Mouse (Mus musculus): ENCODE measurements around the gene Chka.

The Chka gene

DNA sequence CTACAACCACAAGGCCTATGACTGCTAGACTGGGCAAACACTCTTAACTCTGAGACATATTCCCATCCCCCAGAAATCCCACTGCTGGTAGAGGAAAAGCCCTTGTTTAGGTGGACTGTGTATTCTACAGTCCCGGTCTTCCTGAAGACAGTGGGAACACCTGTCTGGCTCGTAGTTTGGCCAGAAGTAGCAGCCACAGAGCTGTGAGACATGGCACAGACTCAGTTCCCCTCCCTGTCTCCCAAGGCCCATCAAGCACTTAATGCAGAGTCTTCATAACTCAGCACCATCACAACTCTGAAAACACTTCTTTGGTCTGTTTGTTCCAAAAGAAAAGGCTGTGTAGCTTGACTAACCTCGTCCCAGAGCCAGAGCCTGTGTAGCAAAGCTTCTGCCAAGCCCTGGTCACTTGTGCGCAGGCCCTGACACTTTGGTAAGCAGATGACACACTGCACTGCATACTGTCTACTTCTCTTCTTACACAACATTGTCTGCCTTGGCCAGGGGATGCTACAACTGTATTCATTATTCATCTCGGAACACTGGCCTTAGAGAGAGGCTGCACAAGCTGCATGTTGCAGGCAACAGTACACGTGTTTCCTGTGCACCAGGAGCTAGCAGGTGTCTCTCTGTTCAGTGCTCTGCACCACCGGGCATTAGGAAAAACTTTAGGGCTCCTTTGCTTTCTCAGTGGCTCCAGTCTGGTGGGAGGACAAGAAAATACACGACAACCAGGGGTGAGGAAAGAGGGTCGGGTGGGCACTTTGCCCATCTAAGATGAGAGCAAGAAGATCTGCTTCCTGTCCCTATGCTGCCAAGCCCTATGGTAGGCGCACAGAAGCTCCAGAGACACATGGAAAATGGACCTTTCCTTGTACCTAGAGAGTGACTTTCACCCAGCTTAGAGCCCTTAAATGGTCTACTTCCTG, 4.6 kb upstream of the Chka start:
- DNase-seq (ENCODE audit: low spot score) = no peak

GRCm38 (mm10) chr19:3847711-3848110, 3.9 kb upstream of the Chka start:
- no peak for DNase-seq (ENCODE audit: low spot score)

GRCm38 (mm10) chr19:3848207-3848808, 3.3 kb upstream of the Chka start:
- DNase-seq (ENCODE audit: low spot score) = no peak

GRCm38 (mm10) chr19:3849251-3849650, 2.3 kb upstream of the Chka start:
- no peak for DNase-seq (ENCODE audit: low spot score)

DNA sequence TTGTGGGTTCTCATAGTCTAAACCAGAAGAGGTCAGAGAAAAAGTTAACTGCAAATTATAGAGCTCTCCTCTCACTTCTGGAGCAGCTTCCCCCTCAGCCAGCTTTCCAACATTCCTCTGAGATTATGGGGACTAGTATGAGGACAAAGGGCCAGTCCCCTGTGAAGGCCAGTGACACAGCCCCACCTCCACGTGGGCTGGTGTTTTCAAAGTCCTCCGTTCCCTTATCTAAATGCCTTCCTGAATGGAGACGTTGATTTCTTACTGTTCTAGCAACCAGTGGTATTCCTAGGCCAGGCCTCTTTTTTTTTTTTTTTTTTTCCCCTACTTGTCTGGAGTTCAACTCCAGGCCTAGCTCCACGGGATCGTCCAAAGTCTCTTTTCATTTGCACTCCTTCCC, 1.5 kb upstream of the Chka start:
- no peak for DNase-seq (ENCODE audit: low spot score)

DNA sequence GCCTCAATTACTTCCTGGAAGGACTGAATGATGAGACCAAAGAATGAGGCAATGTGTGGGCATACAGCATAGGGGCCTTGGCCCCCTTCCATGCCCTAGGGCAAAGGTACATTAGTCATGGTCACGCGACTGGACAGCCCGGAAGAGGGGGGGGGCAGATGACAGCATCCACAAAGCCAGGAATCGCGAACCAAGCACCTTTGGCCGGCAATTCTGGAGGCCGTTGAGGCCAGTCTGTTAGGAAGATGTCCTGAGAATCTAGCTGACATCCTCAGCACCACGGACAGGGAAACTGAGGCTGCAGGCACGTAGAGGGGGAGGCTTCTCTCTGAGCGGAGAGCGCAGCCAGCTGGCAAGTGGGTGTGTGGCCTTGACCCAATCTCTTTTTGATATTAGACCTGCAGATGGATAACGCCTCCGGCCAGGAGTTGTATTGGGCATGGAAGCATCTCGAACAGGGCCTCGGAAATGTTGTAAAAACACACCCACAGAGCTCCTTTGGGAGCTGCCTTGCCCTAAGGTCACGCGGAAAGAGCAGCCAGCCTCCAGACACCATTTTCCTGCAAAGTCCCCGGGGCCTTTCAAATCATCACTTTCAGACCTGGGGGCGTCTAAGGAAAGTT, 615 bp upstream of the Chka start:
- no peak for DNase-seq (ENCODE audit: low spot score)

DNA sequence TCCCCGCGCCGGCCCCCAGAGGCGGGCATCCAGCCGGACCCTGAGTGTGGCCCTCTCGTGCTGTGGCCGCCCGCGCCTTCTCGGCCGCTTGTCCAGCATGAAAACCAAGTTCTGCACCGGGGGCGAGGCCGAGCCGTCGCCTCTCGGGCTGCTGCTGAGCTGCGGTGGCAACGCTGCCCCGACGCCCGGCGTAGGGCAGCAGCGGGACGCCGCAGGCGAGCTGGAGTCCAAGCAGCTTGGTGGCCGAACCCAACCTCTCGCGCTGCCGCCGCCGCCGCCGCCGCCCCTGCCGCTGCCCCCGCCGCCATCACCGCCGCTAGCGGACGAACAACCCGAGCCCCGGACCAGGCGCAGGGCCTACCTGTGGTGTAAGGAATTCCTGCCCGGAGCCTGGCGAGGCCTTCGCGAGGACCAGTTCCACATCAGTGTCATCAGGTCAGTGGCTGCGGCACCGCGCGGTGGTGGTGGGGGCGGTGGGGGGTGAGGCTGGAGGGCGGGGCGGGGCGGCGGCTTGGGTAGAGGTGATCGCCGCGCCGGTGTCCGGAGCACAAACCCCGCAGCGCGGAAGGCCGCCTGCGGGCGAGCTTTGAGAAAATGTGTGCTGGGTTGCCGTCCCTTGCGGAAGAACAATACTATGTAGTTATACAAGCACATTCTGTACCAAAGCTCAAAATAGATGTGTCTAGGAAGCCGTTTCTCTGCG, 557 bp downstream of the Chka start:
- peak; percentile 34 for DNase-seq (ENCODE audit: low spot score)

GRCm38 (mm10) chr19:3853121-3853520, 1.5 kb downstream of the Chka start:
- no peak for DNase-seq (ENCODE audit: low spot score)

GRCm38 (mm10) chr19:3853891-3854290, 2.3 kb downstream of the Chka start:
- no peak for DNase-seq (ENCODE audit: low spot score)

DNA sequence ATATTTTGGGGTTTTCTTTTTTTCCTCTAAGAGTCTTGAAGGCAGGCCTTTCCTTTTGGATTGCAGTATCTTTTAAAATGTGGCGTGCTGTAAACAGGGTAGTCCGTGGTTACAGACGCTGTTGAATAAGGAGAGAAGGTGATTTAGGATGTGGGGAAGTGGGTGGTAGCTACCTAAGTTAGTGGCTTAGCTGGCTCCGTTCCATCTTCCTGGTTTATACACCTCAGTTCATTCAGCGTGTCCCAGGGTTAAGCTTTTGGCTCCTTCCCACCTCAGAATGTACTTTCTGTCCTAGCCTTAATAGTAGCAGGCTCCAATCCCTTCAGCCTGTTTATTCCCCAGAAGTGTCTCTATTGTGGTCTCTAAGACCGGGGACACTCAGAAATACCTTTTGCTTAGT, 3.5 kb downstream of the Chka start:
- no peak for DNase-seq (ENCODE audit: low spot score)

GRCm38 (mm10) chr19:3855601-3856000, 4.0 kb downstream of the Chka start:
- no peak for DNase-seq (ENCODE audit: low spot score)

DNA sequence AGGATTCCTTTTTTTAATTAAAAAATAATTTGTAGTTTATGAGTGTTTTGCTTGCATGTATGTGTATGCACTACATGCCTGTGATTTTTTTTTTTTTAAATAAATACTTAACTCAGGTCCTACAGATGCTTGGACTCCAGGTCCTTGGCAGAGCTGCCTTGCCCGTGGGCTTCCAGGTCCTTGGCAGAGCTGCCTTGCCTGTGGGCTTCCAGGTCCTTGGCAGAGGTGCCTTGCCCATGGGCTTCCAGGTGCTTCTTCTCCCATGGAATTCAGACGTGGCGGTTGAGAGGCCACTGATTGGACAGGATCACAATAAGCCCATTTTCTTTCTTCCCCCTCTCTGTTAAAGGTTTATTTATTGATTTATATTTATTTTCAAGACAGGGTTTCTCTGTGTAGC, 5.6 kb downstream of the Chka start:
- DNase-seq (ENCODE audit: low spot score) = no peak

- DNase-seq (ENCODE audit: low spot score) = no peak
Observed at GRCm38 (mm10) chr19:3862713-3863112, 11.1 kb downstream of the Chka start.

DNA sequence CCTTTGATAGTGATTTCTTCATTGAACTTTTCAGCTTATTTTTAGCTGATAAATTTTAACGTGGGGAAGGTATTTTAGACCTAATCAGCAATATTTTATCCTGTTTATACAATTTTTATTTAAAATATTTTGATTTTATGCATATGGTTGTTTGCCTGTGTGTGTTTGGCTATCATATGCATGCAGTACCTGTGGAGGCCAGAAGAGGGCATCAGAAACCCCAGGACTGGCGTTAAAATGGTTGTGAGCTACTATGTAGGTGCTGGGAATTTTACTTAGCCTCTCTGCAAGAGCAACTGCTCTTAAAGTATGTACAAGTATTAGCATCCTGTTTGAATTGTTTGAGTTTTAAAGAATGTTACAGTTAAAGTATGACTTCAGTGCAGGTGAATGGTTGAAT, 13.4 kb downstream of the Chka start:
- DNase-seq (ENCODE audit: low spot score) = no peak

DNA sequence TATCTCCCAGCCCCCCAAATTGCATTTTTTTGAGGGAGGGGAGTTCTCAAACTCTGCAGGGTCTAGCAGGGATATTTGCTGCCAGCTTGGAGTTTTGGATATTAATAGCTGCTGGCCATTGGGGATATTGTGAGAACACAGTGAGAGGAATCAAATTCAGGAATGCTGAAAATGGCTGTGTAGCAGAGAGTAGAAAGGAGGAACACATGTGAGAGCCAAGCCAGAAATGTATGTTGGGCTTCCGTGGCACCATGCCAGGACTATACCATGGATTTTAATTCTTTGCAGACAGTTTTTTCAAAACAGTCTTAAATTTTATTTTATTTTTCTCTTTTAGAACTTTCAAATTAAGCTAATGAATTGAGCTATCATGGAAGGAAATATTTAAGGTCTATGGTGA, 16.7 kb downstream of the Chka start:
- no peak for DNase-seq (ENCODE audit: low spot score)

DNA sequence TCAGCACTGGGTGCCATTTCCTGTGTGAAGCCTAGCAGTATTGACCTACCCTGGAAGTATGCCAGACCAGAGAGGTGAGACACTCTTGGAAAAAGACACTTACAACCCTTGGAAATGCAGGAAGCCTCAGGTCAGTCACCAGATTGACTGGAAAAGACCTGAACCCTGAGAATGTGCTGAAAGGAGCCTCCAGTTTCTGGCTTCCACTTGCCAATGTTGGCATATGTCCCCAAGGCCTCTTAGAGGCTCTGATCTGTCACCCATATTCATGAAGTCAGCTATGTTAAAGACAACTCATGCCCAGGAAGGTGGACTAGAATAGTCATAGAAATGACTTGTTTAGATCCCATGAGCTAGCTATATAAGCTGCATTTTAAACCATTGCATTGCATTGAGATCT, 19.9 kb downstream of the Chka start:
- no peak for DNase-seq (ENCODE audit: low spot score)

GRCm38 (mm10) chr19:3872373-3872772, 20.8 kb downstream of the Chka start:
- no peak for DNase-seq (ENCODE audit: low spot score)

- no peak for DNase-seq (ENCODE audit: low spot score)
Observed at GRCm38 (mm10) chr19:3875045-3875444, 23.5 kb downstream of the Chka start.

- DNase-seq (ENCODE audit: low spot score) = no peak
Observed at GRCm38 (mm10) chr19:3880054-3880848, 28.7 kb downstream of the Chka start.

GRCm38 (mm10) chr19:3882214-3882613, 30.6 kb downstream of the Chka start:
- no peak for DNase-seq (ENCODE audit: low spot score)

DNA sequence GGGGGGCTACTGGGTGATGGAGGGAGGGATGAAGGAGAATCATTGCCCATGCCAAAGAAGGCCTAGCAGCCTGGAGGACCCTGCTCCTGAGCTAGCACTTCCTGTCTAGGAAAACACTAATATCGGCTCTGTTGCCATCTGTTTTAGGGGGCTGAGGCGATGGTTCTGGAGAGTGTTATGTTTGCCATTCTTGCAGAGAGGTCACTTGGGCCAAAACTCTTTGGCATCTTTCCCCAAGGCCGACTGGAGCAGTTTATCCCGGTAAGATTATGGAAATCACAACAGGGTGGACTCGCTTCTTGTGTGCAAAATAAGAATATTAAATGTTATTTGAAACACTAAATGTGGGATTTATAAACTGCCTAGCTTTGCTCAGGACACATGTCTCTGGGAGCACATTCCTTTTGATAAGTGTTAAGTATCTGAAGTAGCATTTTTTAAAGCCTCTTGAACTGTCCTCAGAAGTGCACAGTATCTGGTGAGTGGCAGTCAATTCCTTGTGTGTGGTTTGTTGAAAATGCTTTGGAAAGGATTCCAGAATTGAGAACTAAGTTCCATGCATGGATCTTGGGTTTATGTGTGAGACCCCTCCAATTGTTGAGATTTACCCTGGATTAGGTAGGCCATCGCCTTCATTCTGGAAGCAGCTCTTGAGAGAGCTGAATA, 32.9 kb downstream of the Chka start:
- no peak for DNase-seq (ENCODE audit: low spot score)
